Mouse (Mus musculus): Measurements from ENCODE around the gene Glb1l. TPM values are rescaled to one million over a fixed set of nuclear protein-coding genes. Genes with fewer than 3 reads are reported as not detected.

Glb1l gene
- polyA plus RNA-seq, 1 experiment, result 10.8 TPM

DNA sequence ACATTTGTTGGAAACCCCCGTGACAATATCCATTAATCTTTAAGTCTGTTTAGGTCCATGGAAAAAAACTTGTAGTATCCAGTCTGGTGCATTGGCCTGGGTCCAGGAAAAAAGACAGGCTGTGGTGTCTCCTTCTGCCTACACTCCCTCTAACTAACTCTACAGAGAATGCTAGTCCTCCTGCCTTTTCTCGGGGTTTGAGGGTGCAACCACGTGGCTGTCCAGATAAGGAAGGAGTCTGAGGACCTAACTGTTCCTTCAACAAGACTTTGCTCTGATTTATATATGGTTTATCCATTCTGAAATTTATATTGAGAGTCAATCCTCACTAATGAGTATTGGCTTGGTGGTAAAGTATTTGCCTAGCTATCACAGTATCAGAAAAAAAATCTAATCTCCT lies 54.8 kb downstream of the Glb1l start:
- 31% methylated on average over 3 of the region's 3 CpGs for WGBS
- no peak for TF ChIP-seq CTCF (IDR thresholded peaks at IDR 0.05; ENCODE audit: borderline replicate concordance, insufficient read depth, low read depth, low read length)
- TF ChIP-seq POLR2A (IDR thresholded peaks at IDR 0.05; ENCODE audit: borderline replicate concordance, insufficient read depth, low read length), result no peak
- Histone ChIP-seq H3K27me3 (ENCODE audit: control insufficient read depth, insufficient read depth, low read length) (no peaks in the 10 kb centered on the region), H3K4me3 (replicated peaks; ENCODE audit: insufficient read depth, low read depth, low read length) (no peak overlapping the region), H3K4me1 (ENCODE audit: control insufficient read depth, insufficient read depth, low read length) (no peaks in the 10 kb centered on the region), H3K27ac (ENCODE audit: insufficient read depth, low read length) (no peak overlapping the region)
- DNase-seq, result no peak

DNA sequence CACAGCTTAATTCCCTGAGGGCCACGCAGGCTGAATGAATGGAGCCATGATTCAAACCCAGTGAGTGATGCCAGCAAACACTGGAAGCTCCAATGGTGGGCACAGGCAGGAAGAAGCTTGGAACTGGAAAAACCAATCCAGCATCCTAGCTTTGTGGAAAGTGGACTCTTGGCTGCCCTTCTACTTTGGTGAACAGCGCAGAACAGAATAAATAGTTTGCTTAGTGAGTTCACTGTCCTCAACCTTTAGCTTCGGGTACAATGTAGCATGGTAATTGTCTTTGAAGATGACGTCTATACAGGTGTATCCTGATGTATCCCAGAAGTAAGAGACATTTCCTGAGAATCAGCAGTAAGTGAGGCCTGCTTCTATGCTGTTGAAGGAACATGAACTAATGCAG lies 61.9 kb downstream of the Glb1l start:
- Histone ChIP-seq H3K27ac (ENCODE audit: insufficient read depth, low read length) (no peak overlapping the region), H3K4me1 (ENCODE audit: control insufficient read depth, insufficient read depth, low read length) (peaks cover 16% of the 10 kb centered on the region), H3K27me3 (ENCODE audit: control insufficient read depth, insufficient read depth, low read length) (no peaks in the 10 kb centered on the region), H3K4me3 (replicated peaks; ENCODE audit: insufficient read depth, low read depth, low read length) (no peak overlapping the region)
- WGBS, result 89% methylated on average over 4 of the region's 4 CpGs
- DNase-seq, result no peak
- TF ChIP-seq POLR2A (IDR thresholded peaks at IDR 0.05; ENCODE audit: borderline replicate concordance, insufficient read depth, low read length), result no peak
- no peak for TF ChIP-seq CTCF (IDR thresholded peaks at IDR 0.05; ENCODE audit: borderline replicate concordance, insufficient read depth, low read depth, low read length)

Other genes with a start within 250 kb of the Glb1l start
- gene Nhej1, start 85.6 kb downstream of the Glb1l start, polyA plus RNA-seq (2012; rRNA removed), result 1.8 and 2.8 TPM in 2 replicates
- gene Slc23a3, start 76.9 kb downstream of the Glb1l start, polyA plus RNA-seq (2012; rRNA removed), result not detected in 2 replicates
- gene Cnppd1, start 68.1 kb downstream of the Glb1l start, polyA plus RNA-seq (2012; rRNA removed), result 39.0 and 41.4 TPM in 2 replicates
- gene Retreg2, start 68.0 kb downstream of the Glb1l start, polyA plus RNA-seq (2012; rRNA removed), result 261 and 276 TPM in 2 replicates
- 58.0 and 61.6 TPM in 2 replicates for gene Zfand2b, start 42.2 kb downstream of the Glb1l start, polyA plus RNA-seq (2012; rRNA removed)
- 19.2 and 22.4 TPM in 2 replicates for gene Abcb6, start 30.4 kb downstream of the Glb1l start, polyA plus RNA-seq (2012; rRNA removed)
- gene Ankzf1, start 18.7 kb downstream of the Glb1l start, polyA plus RNA-seq (2012; rRNA removed), result 41.0 and 44.6 TPM in 2 replicates
- gene Atg9a, start 18.6 kb downstream of the Glb1l start, polyA plus RNA-seq (2012; rRNA removed), result 120 and 128 TPM in 2 replicates
- 161 and 167 TPM in 2 replicates for gene Stk16, start within 50 bp of the Glb1l start, polyA plus RNA-seq (2012; rRNA removed)
- 385 and 391 TPM in 2 replicates for gene Tuba4a, start 9.1 kb upstream of the Glb1l start, polyA plus RNA-seq (2012; rRNA removed)
- gene A630095N17Rik, start 21.3 kb upstream of the Glb1l start, polyA plus RNA-seq (2012; rRNA removed), result not detected in 2 replicates
- gene Dnajb2, start 25.6 kb upstream of the Glb1l start, polyA plus RNA-seq (2012; rRNA removed), result 139 and 153 TPM in 2 replicates
- 172 and 180 TPM in 2 replicates for gene Ptprn, start 53.7 kb upstream of the Glb1l start, polyA plus RNA-seq (2012; rRNA removed)
- 226 and 275 TPM in 2 replicates for gene Resp18, start 67.6 kb upstream of the Glb1l start, polyA plus RNA-seq (2012; rRNA removed)
- 87.0 and 87.1 TPM in 2 replicates for gene Dnpep, start 107.2 kb upstream of the Glb1l start, polyA plus RNA-seq (2012; rRNA removed)
- gene Des, start 149.5 kb upstream of the Glb1l start, polyA plus RNA-seq (2012; rRNA removed), result 2.0 and 2.1 TPM in 2 replicates
- gene Speg, start 164.5 kb upstream of the Glb1l start, polyA plus RNA-seq (2012; rRNA removed), result 122 and 143 TPM in 2 replicates
- gene Gmppa, start 225.1 kb upstream of the Glb1l start, polyA plus RNA-seq (2012; rRNA removed), result 155 and 187 TPM in 2 replicates
- 2.1 and 2.8 TPM in 2 replicates for gene Asic4, start 239.6 kb upstream of the Glb1l start, polyA plus RNA-seq (2012; rRNA removed)